Mouse (Mus musculus) megakaryocyte, embryonic 14.5 days (primary cell): ENCODE measurements around the gene Vps18.

ENCODE experiments used
- FLI1 ChIP-seq: IDR thresholded peaks from 2 replicates; pipeline ENCODE4 v1.6.1; 2012; ENCODE audit warnings: low read length, inconsistent platforms, mixed read lengths
- GATA1 ChIP-seq: IDR thresholded peaks from 3 replicates; pipeline ENCODE4 v1.6.1; 2012; ENCODE audit warnings: mixed read lengths, low read length, inconsistent platforms, borderline replicate concordance

- TF ChIP-seq GATA1 (no peak), FLI1 (no peak)
These were observed 45.6 kb downstream of the Vps18 start for GRCm38 (mm10) chr2:119334135-119334534.
